Mouse (Mus musculus): ENCODE results near the gene Gm3233.

GRCm38 (mm10) chr10:77788621-77789020, 29.1 kb upstream of the Gm3233 start:
- no peak for TF ChIP-seq POLR2A (IDR thresholded peaks at IDR 0.05; ENCODE audit: insufficient read depth, low read depth, low read length)
- TF ChIP-seq CTCF (IDR thresholded peaks at IDR 0.05; ENCODE audit: insufficient read depth, low read depth, low read length): no peak
